In genomic region chr5:33222841-33223744, GRCm38 (mm10) we compare ENCODE assay signal across 16 mouse cellular contexts. TPM values are rescaled to one million over a fixed set of nuclear protein-coding genes. Genes with fewer than 3 reads are reported as not detected.
DNase-seq lines count a peak whose midpoint lies in the region; ATAC-seq and TF ChIP-seq lines count a peak whose summit lies in the region.
"Had no signal": no experiment of that assay in that cellular context is flagged by ENCODE, and none has a peak within 500 bp of the region (broad histone marks: within the 10 kb centered on the region; RNA-seq: fewer than 3 reads in every experiment).

No protein-coding gene starts in this region.

- no peaks in the 10 kb centered on the region for H3K9me3 ChIP-seq in heart, embryonic 10.5 days
- H3K9me3 ChIP-seq in midbrain, embryonic 11.5 days (ENCODE audit: control insufficient read depth, low read length), result no peaks in the 10 kb centered on the region
- no peaks in the 10 kb centered on the region for H3K9me3 ChIP-seq in midbrain, embryonic 10.5 days (replicated peaks)
- no peaks in the 10 kb centered on the region for H3K9me3 ChIP-seq in limb, embryonic 14.5 days (ENCODE audit: control insufficient read depth, low read length)
- H3K9me3 ChIP-seq: embryonic facial prominence, embryonic 13.5 days; liver, embryonic 12.5 days; midbrain, embryonic 12.5 days; neural tube, embryonic 13.5 days had no signal

- peaks cover 72% of the 10 kb centered on the region for H3K4me1 ChIP-seq in heart, embryonic 10.5 days
- peaks cover 5% of the 10 kb centered on the region for H3K4me1 ChIP-seq in midbrain, embryonic 11.5 days (ENCODE audit: control insufficient read depth, insufficient read depth, low read length)
- peaks cover 18% of the 10 kb centered on the region for H3K4me1 ChIP-seq in midbrain, embryonic 10.5 days
- peaks cover 32% of the 10 kb centered on the region for H3K4me1 ChIP-seq in limb, embryonic 14.5 days (ENCODE audit: control insufficient read depth, insufficient read depth, low read length)

- WGBS in heart, embryonic 10.5 days, result 42% methylated on average over 9 of the region's 9 CpGs
- WGBS in midbrain, embryonic 11.5 days, result 71% methylated on average over 9 of the region's 9 CpGs
- WGBS in midbrain, embryonic 10.5 days, result 66% methylated on average over 9 of the region's 9 CpGs
- WGBS in limb, embryonic 14.5 days, result 48% methylated on average over 9 of the region's 9 CpGs

- no peak for ATAC-seq in midbrain, embryonic 11.5 days (ENCODE audit: low FRiP score)
- peak; percentile 15; the same call in 1 of the 2 replicates for ATAC-seq in limb, embryonic 14.5 days (ENCODE audit: low FRiP score, low read depth)
- ATAC-seq: CD4-positive, CD25-positive, alpha-beta regulatory T cell, adult 4 months; forebrain, embryonic 16.5 days; liver, embryonic 12.5 days had no signal

- TF ChIP-seq POLR2A in limb, embryonic 14.5 days (IDR thresholded peaks at IDR 0.05; ENCODE audit: borderline replicate concordance, extremely low read depth, insufficient read depth, insufficient read length), result no peak

- H3K9ac ChIP-seq in midbrain, embryonic 11.5 days (ENCODE audit: low read length), result no peak overlapping the region
- H3K9ac ChIP-seq in limb, embryonic 14.5 days (ENCODE audit: low read depth, low read length, severe bottlenecking), result 0 out of 2 replicates have a peak overlapping the region, but pooled peaks have one; percentile 13
- H3K9ac ChIP-seq: embryonic facial prominence, embryonic 13.5 days; liver, embryonic 12.5 days; midbrain, embryonic 12.5 days; neural tube, embryonic 13.5 days had no signal

- H3K4me3 ChIP-seq in heart, embryonic 10.5 days, result no peak overlapping the region
- no peak overlapping the region for H3K4me3 ChIP-seq in midbrain, embryonic 11.5 days (ENCODE audit: low read depth, low read length)
- H3K4me3 ChIP-seq in midbrain, embryonic 10.5 days, result no peak overlapping the region
- no peak overlapping the region for H3K4me3 ChIP-seq in limb, embryonic 14.5 days (replicated peaks; ENCODE audit: low read length)
- H3K4me3 ChIP-seq: embryonic facial prominence, embryonic 13.5 days; liver, embryonic 12.5 days; midbrain, embryonic 12.5 days; neural tube, embryonic 13.5 days had no signal

- H3K27me3 ChIP-seq in heart, embryonic 10.5 days (ENCODE audit: insufficient read depth, poor library complexity, severe bottlenecking), result no peaks in the 10 kb centered on the region
- H3K27me3 ChIP-seq in midbrain, embryonic 11.5 days (ENCODE audit: control insufficient read depth, insufficient read depth, low read length), result no peaks in the 10 kb centered on the region
- no peaks in the 10 kb centered on the region for H3K27me3 ChIP-seq in midbrain, embryonic 10.5 days (ENCODE audit: low read depth, poor library complexity, severe bottlenecking)
- H3K27me3 ChIP-seq in limb, embryonic 14.5 days (ENCODE audit: control insufficient read depth, insufficient read depth, low read length), result no peaks in the 10 kb centered on the region
- H3K27me3 ChIP-seq: embryonic facial prominence, embryonic 13.5 days; midbrain, embryonic 12.5 days; neural tube, embryonic 13.5 days had no signal

- no peak for DNase-seq in heart, embryonic 10.5 days (ENCODE audit: low spot score)
- DNase-seq in heart, adult 9 months (ENCODE audit: low spot score in 2 of 2), result no peak
- peak; percentile 49 for DNase-seq in midbrain, embryonic 11.5 days (ENCODE audit: low spot score, missing footprints)
- no peak for DNase-seq in midbrain, embryonic 10.5 days (ENCODE audit: low spot score)
- no peak for DNase-seq in limb, embryonic 14.5 days (ENCODE audit: low spot score)
- no peak for DNase-seq in urinary bladder, postnatal 10 days (ENCODE audit: low spot score)
- no peak for DNase-seq in spleen, adult 12 weeks (ENCODE audit: low spot score)
- no peak for DNase-seq in yolk sac, embryonic 10.5 days (ENCODE audit: low spot score)
- DNase-seq: adrenal gland, postnatal 25 days; cerebellum, adult 18-20 months had no signal

- no peaks in the 10 kb centered on the region for H3K36me3 ChIP-seq in heart, embryonic 10.5 days
- H3K36me3 ChIP-seq in midbrain, embryonic 11.5 days (ENCODE audit: control insufficient read depth, insufficient read depth, low read length), result no peaks in the 10 kb centered on the region
- no peaks in the 10 kb centered on the region for H3K36me3 ChIP-seq in midbrain, embryonic 10.5 days
- no peaks in the 10 kb centered on the region for H3K36me3 ChIP-seq in limb, embryonic 14.5 days (ENCODE audit: control insufficient read depth, insufficient read depth, low read length)
- H3K36me3 ChIP-seq: embryonic facial prominence, embryonic 13.5 days; liver, embryonic 12.5 days; midbrain, embryonic 12.5 days; neural tube, embryonic 13.5 days had no signal

- H3K4me2 ChIP-seq in midbrain, embryonic 11.5 days, result no peak overlapping the region
- H3K4me2 ChIP-seq in limb, embryonic 14.5 days (replicated peaks; ENCODE audit: low read depth, low read length, severe bottlenecking), result no peak overlapping the region
- H3K4me2 ChIP-seq: embryonic facial prominence, embryonic 13.5 days; liver, embryonic 12.5 days; midbrain, embryonic 12.5 days; neural tube, embryonic 13.5 days had no signal

- peak overlapping the region; percentile 76 for H3K27ac ChIP-seq in heart, embryonic 10.5 days
- H3K27ac ChIP-seq in midbrain, embryonic 11.5 days (ENCODE audit: low read depth, low read length), result no peak overlapping the region
- no peak overlapping the region for H3K27ac ChIP-seq in midbrain, embryonic 10.5 days (replicated peaks)
- H3K27ac ChIP-seq in limb, embryonic 14.5 days (replicated peaks; ENCODE audit: low read depth, low read length), result no peak overlapping the region
- H3K27ac ChIP-seq: embryonic facial prominence, embryonic 13.5 days; liver, embryonic 12.5 days; midbrain, embryonic 12.5 days; neural tube, embryonic 13.5 days had no signal

RNA-seq across cellular contexts. Expression of gene Spon2, which starts 4.8 kb away (rescaled TPM):
- 16.9 and 27.0 TPM in 2 replicates for polyA plus RNA-seq in heart, embryonic 10.5 days (2016; fragmentation: Nextera tagmentation; extraction: Ambion mirVana)
- 2.0 and 3.5 TPM in 2 replicates for polyA plus RNA-seq in midbrain, embryonic 11.5 days (2014; fragmentation: Nextera tagmentation; extraction: Ambion mirVana)
- 3.4 and 3.5 TPM in 2 replicates for polyA plus RNA-seq in midbrain, embryonic 10.5 days (2016; fragmentation: Nextera tagmentation; extraction: Ambion mirVana)
- polyA plus RNA-seq in limb, embryonic 14.5 days (2012; rRNA removed), result 26.0 and 28.8 TPM in 2 replicates
- polyA plus RNA-seq in limb, embryonic 14.5 days (2014; fragmentation: Nextera tagmentation; extraction: Ambion mirVana), result 23.1 and 23.9 TPM in 2 replicates
- polyA plus RNA-seq: CD4-positive, CD25-positive, alpha-beta regulatory T cell, adult 4 months had no signal

RNA-seq across cellular contexts. Expression of gene Ctbp1, which starts 51.7 kb away (rescaled TPM):
- 280 and 331 TPM in 2 replicates for polyA plus RNA-seq in heart, embryonic 10.5 days (2016; fragmentation: Nextera tagmentation; extraction: Ambion mirVana)
- polyA plus RNA-seq in midbrain, embryonic 11.5 days (2014; fragmentation: Nextera tagmentation; extraction: Ambion mirVana), result 487 and 546 TPM in 2 replicates
- 484 and 530 TPM in 2 replicates for polyA plus RNA-seq in midbrain, embryonic 10.5 days (2016; fragmentation: Nextera tagmentation; extraction: Ambion mirVana)
- polyA plus RNA-seq in limb, embryonic 14.5 days (2012; rRNA removed), result 266 and 270 TPM in 2 replicates
- 341 and 376 TPM in 2 replicates for polyA plus RNA-seq in limb, embryonic 14.5 days (2014; fragmentation: Nextera tagmentation; extraction: Ambion mirVana)
